Mouse (Mus musculus) CH12.LX (cell line): ENCODE results near the gene Zscan22. TPM values are rescaled to one million over a fixed set of nuclear protein-coding genes. Genes with fewer than 3 reads are reported as not detected.
"Not testable (repeated sequence)": the region's sequence is repeated elsewhere in the genome, so short reads cannot be mapped to it uniquely, and the experiment has no call there.

Source experiments
- DNase-seq: peaks from one replicate; pipeline ENCODE4 v3.0.0-alpha.2; 2013; ENCODE audit errors: extremely low read depth
- H3K27ac ChIP-seq: 2 replicates; pipeline ENCODE4 v1.5.1; 2012; ENCODE audit warnings: low read depth, mild to moderate bottlenecking, control low read depth, moderate library complexity; ENCODE audit not compliant: insufficient read depth
- H3K27me3 ChIP-seq: replicated peaks from 2 replicates; pipeline ENCODE3; 2012; ENCODE audit warnings: inconsistent platforms
- H3K36me3 ChIP-seq, 2 experiments: replicated peaks in 1 of 2; 2 replicates each; pipeline versions ENCODE3 to v1.6.1; 2012; ENCODE audit warnings: inconsistent platforms in 1 of 2, low read length in 1 of 2, mild to moderate bottlenecking in 1 of 2, mixed read lengths in 1 of 2, moderate library complexity in 1 of 2; ENCODE audit not compliant: control insufficient read depth in 1 of 2, insufficient read depth in 1 of 2
- H3K4me1 ChIP-seq, 2 experiments: 2 replicates each; pipeline ENCODE4 v1.6.1; 2012; ENCODE audit warnings: inconsistent platforms in 1 of 2, moderate library complexity in 1 of 2; ENCODE audit not compliant: insufficient read depth in 2 of 2, control insufficient read depth in 1 of 2
- H3K4me2 ChIP-seq: 2 replicates; pipeline ENCODE4 v1.6.1; 2012; ENCODE audit warnings: low read depth, mild to moderate bottlenecking, control low read depth; ENCODE audit not compliant: poor library complexity, insufficient read depth, severe bottlenecking
- H3K4me3 ChIP-seq, 3 experiments: fragments of 150-350 bp in 1 of 3; sonication (generic) in 1 of 3; replicated peaks in 1 of 3; 2 replicates each; pipeline versions ENCODE3 to v1.5.1; 2011 to 2012; ENCODE audit warnings: low read depth in 2 of 3, low read length in 2 of 3, mild to moderate bottlenecking in 2 of 3, moderate library complexity in 2 of 3, control low read depth in 1 of 3, improper control_type of control experiment in 1 of 3, inconsistent platforms in 1 of 3, mixed read lengths in 1 of 3; ENCODE audit not compliant: poor library complexity in 1 of 3
- H3K79me2 ChIP-seq: replicated peaks from 2 replicates; pipeline ENCODE4 v1.6.1; 2012; ENCODE audit warnings: mild to moderate bottlenecking, moderate library complexity; ENCODE audit not compliant: control insufficient read depth, poor library complexity, insufficient read depth, severe bottlenecking; ENCODE audit errors: extremely low read depth
- H3K9ac ChIP-seq: 2 replicates; pipeline ENCODE4 v1.6.1; 2012; ENCODE audit warnings: low read depth, mild to moderate bottlenecking, control low read depth, moderate library complexity; ENCODE audit not compliant: insufficient read depth
- H3K9me3 ChIP-seq: replicated peaks from 2 replicates; pipeline ENCODE3; 2012; ENCODE audit warnings: low read length, inconsistent platforms, mixed read lengths
- CHD2 ChIP-seq: IDR thresholded peaks from 2 replicates; pipeline ENCODE4 v1.6.1; 2011; ENCODE audit warnings: low read length, improper control_type of control experiment
- CTCF ChIP-seq, 2 experiments: IDR thresholded peaks in 1 of 2; conservative IDR thresholded peaks in 1 of 2; 2 replicates each; pipeline ENCODE4 v1.5.1; 2011 to 2012; ENCODE audit warnings: low read depth in 2 of 2, low read length in 2 of 2, improper control_type of control experiment in 1 of 2, inconsistent platforms in 1 of 2, mild to moderate bottlenecking in 1 of 2, moderate library complexity in 1 of 2
- E2F4 ChIP-seq: IDR thresholded peaks from 2 replicates; pipeline ENCODE4 v1.6.1; 2011; ENCODE audit warnings: low read depth, low read length, improper control_type of control experiment; ENCODE audit not compliant: insufficient replicate concordance
- ELF1 ChIP-seq: IDR thresholded peaks from 2 replicates; pipeline ENCODE4 v1.6.1; 2014; ENCODE audit warnings: low read depth, mild to moderate bottlenecking, inconsistent platforms, low read length, improper control_type of control experiment
- ETS1 ChIP-seq: conservative IDR thresholded peaks from 2 replicates; pipeline ENCODE4 v1.6.1; 2012; ENCODE audit warnings: low read depth, mild to moderate bottlenecking, inconsistent platforms, low read length, improper control_type of control experiment, moderate library complexity
- GABPA ChIP-seq: IDR thresholded peaks from 2 replicates; pipeline ENCODE4 v1.6.1; 2012; ENCODE audit warnings: low read depth, low read length, improper control_type of control experiment, inconsistent platforms; ENCODE audit not compliant: insufficient replicate concordance
- HCFC1 ChIP-seq: IDR thresholded peaks from 2 replicates; pipeline ENCODE4 v1.6.1; 2012; ENCODE audit warnings: low read depth, mild to moderate bottlenecking, inconsistent platforms, low read length, improper control_type of control experiment
- IRF4 ChIP-seq: IDR thresholded peaks from 2 replicates; pipeline ENCODE4 v1.6.1; 2014; ENCODE audit warnings: low read depth, mild to moderate bottlenecking, inconsistent platforms, low read length, improper control_type of control experiment
- JUN ChIP-seq: IDR thresholded peaks from 2 replicates; pipeline ENCODE4 v1.6.1; 2011; ENCODE audit warnings: low read depth, mild to moderate bottlenecking, low read length, improper control_type of control experiment, moderate library complexity; ENCODE audit not compliant: insufficient read depth
- KAT2A ChIP-seq: IDR thresholded peaks from 2 replicates; pipeline ENCODE4 v1.6.1; 2012; ENCODE audit warnings: low read length, improper control_type of control experiment, inconsistent platforms; ENCODE audit not compliant: insufficient replicate concordance
- MAFK ChIP-seq: IDR thresholded peaks from 2 replicates; pipeline ENCODE4 v1.6.1; 2011; ENCODE audit warnings: low read length, improper control_type of control experiment; ENCODE audit not compliant: insufficient replicate concordance
- MEF2A ChIP-seq: IDR thresholded peaks from 2 replicates; pipeline ENCODE4 v1.6.1; 2014; ENCODE audit warnings: low read depth, mild to moderate bottlenecking, inconsistent platforms, low read length, improper control_type of control experiment, borderline replicate concordance
- MYC ChIP-seq: IDR thresholded peaks from 2 replicates; pipeline ENCODE4 v1.6.1; 2011; ENCODE audit warnings: low read depth, mild to moderate bottlenecking, improper control_type of control experiment, low read length
- NELFE ChIP-seq: IDR thresholded peaks from 2 replicates; pipeline ENCODE4 v1.6.1; 2011; ENCODE audit warnings: low read depth, low read length, improper control_type of control experiment
- NRF1 ChIP-seq: IDR thresholded peaks from 2 replicates; pipeline ENCODE4 v1.6.1; 2014; ENCODE audit warnings: low read depth, mild to moderate bottlenecking, inconsistent platforms, low read length, improper control_type of control experiment, moderate library complexity
- PAX5 ChIP-seq: IDR thresholded peaks from 2 replicates; pipeline ENCODE4 v1.6.1; 2012; ENCODE audit warnings: low read length, inconsistent platforms, mixed read lengths
- POLR2A ChIP-seq: IDR thresholded peaks from 2 replicates; pipeline ENCODE4 v1.6.1; 2011; ENCODE audit warnings: low read depth, mild to moderate bottlenecking, improper control_type of control experiment, low read length
- POLR2AphosphoS2 ChIP-seq: IDR thresholded peaks from 2 replicates; pipeline ENCODE4 v1.6.1; 2011; ENCODE audit warnings: low read depth, low read length, improper control_type of control experiment
- RAD21 ChIP-seq: IDR thresholded peaks from 2 replicates; pipeline ENCODE4 v1.6.1; 2011; ENCODE audit warnings: low read depth, mild to moderate bottlenecking, low read length, improper control_type of control experiment, moderate library complexity
- RCOR1 ChIP-seq: conservative IDR thresholded peaks from 2 replicates; pipeline ENCODE4 v1.6.1; 2012; ENCODE audit warnings: low read depth, mild to moderate bottlenecking, inconsistent platforms, low read length, improper control_type of control experiment
- TBP ChIP-seq: conservative IDR thresholded peaks from 2 replicates; pipeline ENCODE4 v1.6.1; 2011; ENCODE audit warnings: low read depth, low read length, improper control_type of control experiment
- TCF12 ChIP-seq: IDR thresholded peaks from 2 replicates; pipeline ENCODE4 v1.6.1; 2014; ENCODE audit warnings: low read depth, mild to moderate bottlenecking, inconsistent platforms, low read length, improper control_type of control experiment
- UBTF ChIP-seq: IDR thresholded peaks from 2 replicates; pipeline ENCODE4 v1.6.1; 2012; ENCODE audit warnings: low read depth, mild to moderate bottlenecking, inconsistent platforms, low read length, improper control_type of control experiment, moderate library complexity
- USF2 ChIP-seq: conservative IDR thresholded peaks from 2 replicates; pipeline ENCODE4 v1.6.1; 2011; ENCODE audit warnings: low read depth, low read length, improper control_type of control experiment
- ZC3H11A ChIP-seq: IDR thresholded peaks from 2 replicates; pipeline ENCODE4 v1.6.1; 2012; ENCODE audit warnings: low read depth, mild to moderate bottlenecking, inconsistent platforms, low read length, improper control_type of control experiment
- ZKSCAN1 ChIP-seq: IDR thresholded peaks from 2 replicates; pipeline ENCODE4 v1.6.1; 2012; ENCODE audit warnings: low read depth, inconsistent platforms, low read length, improper control_type of control experiment, borderline replicate concordance
- ZNF384 ChIP-seq: IDR thresholded peaks from 2 replicates; pipeline ENCODE4 v1.6.1; 2012; ENCODE audit warnings: low read depth, low read length, improper control_type of control experiment, inconsistent platforms
- dilution Hi-C: fragments of 300-500 bp; cut with MboI; formaldehyde crosslinking; loops from 2 replicates; pipeline ENCODE4 v1.14.3; 2020; ENCODE audit warnings: low sequenced_read_pairs; ENCODE audit not compliant: extremely low pct_unique_long_range_greater_than_20kb, extremely low pct_ligation_motif_present
- in situ Hi-C: fragments of 300-500 bp; cut with MboI; formaldehyde crosslinking; loops from 3 replicates; pipeline ENCODE4 v1.14.3; 2019; ENCODE audit warnings: low sequenced_read_pairs, low pct_ligation_motif_present, low pct_unique_long_range_greater_than_20kb, mixed read lengths
- polyA plus RNA-seq: library from polyadenylated mRNA; unstranded; fragments of >175 nt; gene quantifications from 2 replicates; pipeline ENCODE4 v1.2.1, GENCODE M21; 2012; ENCODE audit warnings: low read depth; ENCODE audit not compliant: insufficient read length
- total RNA-seq, 2 experiments: library from RNA; depleted of rRNA; stranded (reverse); fragments of 300-350 nt in 1 of 2; fragments of >200 nt in 1 of 2; gene quantifications; 2 replicates each; pipeline ENCODE4 v1.2.3; 2012 to 2014

Gene Zscan22
- total and polyA plus RNA-seq, 3 experiments, result 3.2 to 8.9 (median 3.3) TPM

GRCm38 (mm10) chr7:12880497-12880896 lies 17.1 kb upstream of the Zscan22 start:
- H3K4me3 ChIP-seq, result peak overlapping the region; percentile 41 to 75 (median 52)
- H3K27ac ChIP-seq, H3K79me2 ChIP-seq, H3K27me3 ChIP-seq, H3K9me3 ChIP-seq, in situ Hi-C loops, H3K9ac ChIP-seq, DNase-seq, H3K36me3 ChIP-seq, dilution Hi-C loops: not testable (repeated sequence)
- peak; percentile 21; the same call in 1 of the 2 replicates for TF ChIP-seq ZKSCAN1
- peaks cover 2 to 17% of the 10 kb centered on the region in 2 experiments; a peak in 2 of 4 replicates for H3K4me1 ChIP-seq
- peak overlapping the region; percentile 76 for H3K4me2 ChIP-seq

DNA sequence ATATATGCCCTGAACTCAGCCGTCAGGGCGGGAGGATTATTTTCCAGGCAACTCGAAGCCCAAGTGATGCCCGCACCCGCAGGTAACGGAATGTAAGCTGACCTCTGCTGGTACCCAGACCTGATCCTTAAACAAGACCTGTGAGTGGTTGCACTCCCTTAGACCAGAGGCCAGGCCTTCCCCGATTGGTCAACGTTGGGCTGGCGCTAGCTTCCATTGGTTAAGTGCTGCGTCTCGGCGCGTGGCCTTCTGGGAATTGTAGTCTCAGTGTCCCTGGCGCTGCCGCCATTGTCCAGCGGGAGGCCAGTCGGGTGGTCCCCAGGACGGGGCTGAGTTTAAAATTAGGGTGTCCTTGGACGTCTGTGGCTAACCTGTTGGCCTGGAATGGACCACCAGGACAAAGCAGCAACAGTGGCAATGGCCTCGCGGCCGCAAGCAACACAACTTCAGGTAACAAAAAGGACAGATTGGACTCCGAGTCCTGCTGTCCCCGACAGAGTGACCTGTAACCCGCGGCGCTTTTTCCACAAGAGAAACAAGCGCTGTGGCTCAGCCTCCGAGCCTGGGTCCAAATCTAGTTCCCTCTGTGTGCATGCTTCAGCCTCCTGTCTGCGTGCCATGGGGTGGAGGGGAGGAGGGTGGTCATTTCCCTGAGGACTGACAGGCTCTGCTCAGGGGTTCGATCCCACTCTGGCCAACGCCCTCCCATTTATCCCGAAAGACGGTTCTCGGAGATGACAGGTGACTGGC lies 16.5 kb upstream of the Zscan22 start, which contains the start of gene Zfp128:
Gene Zfp128 (plus strand): TSS at position 267 of the 750 bp plus-strand sequence.
- Histone ChIP-seq H3K9ac (peak within 1 kb of the TSS; percentile 52), H3K4me2 (peak within 1 kb of the TSS; percentile 78), H3K27me3 (no peaks in the 10 kb centered on the region), H3K27ac (no peak within 1 kb of the TSS), H3K36me3 (peaks cover 0 to 14% of the 10 kb centered on the region in 2 experiments), H3K4me1 (peaks cover 2 to 22% of the 10 kb centered on the region in 2 experiments; a peak in 2 of 4 replicates), H3K79me2 (no peaks in the 10 kb centered on the region), H3K9me3 (no peaks in the 10 kb centered on the region), H3K4me3 (peak within 1 kb of the TSS; percentile 63 to 91 (median 75))
- in situ Hi-C loops (no loop called here), dilution Hi-C loops (no loop called here)
- peak; percentile 94 for DNase-seq
- no peak for TF ChIP-seq MYC
- TF ChIP-seq RAD21, result no peak
- peak; percentile 54 for TF ChIP-seq NRF1
- TF ChIP-seq E2F4, result no peak
- peak; percentile 73 for TF ChIP-seq POLR2A
- TF ChIP-seq ZC3H11A, result no peak
- TF ChIP-seq NELFE, result peak; percentile 60; the same call in 1 of the 2 replicates
- TF ChIP-seq POLR2AphosphoS2, result no peak
- no peak for TF ChIP-seq USF2
- TF ChIP-seq MAFK, result no peak
- peak; percentile 92; the same call in 1 of the 2 replicates for TF ChIP-seq KAT2A
- TF ChIP-seq IRF4, result no peak
- TF ChIP-seq RCOR1, result no peak
- TF ChIP-seq ETS1, result no peak
- TF ChIP-seq TCF12, result 0 out of 2 replicates have a peak, but pooled peaks have one; percentile 30
- TF ChIP-seq ELF1, result no peak; the same call in 1 of the 2 replicates
- no peak for TF ChIP-seq JUN
- no peak for TF ChIP-seq ZNF384
- TF ChIP-seq CHD2, result peak; percentile 81
- no peak for TF ChIP-seq UBTF
- peak; percentile 85 for TF ChIP-seq TBP
- TF ChIP-seq HCFC1, result peak; percentile 96
- peak; percentile 19; the same call in 1 of the 2 replicates for TF ChIP-seq GABPA
- no peak for TF ChIP-seq PAX5
- no peak for TF ChIP-seq ZKSCAN1
- no peak for TF ChIP-seq MEF2A
- TF ChIP-seq CTCF (conservative IDR thresholded peaks at IDR 0.05 in 1 of 2, IDR thresholded peaks at IDR 0.05 in 1 of 2; ENCODE audit: low read depth in 2 of 2, low read length in 2 of 2), result peak in 1 of 2 experiments; percentile 9; a peak in 1 of 4 replicates
